Mouse (Mus musculus) MEL (cell line): Measurements from ENCODE around the gene Vwf.

Source experiments
- CHD2 ChIP-seq: IDR thresholded peaks from 2 replicates; pipeline ENCODE4 v1.6.1; 2011; ENCODE audit warnings: low read length, improper control_type of control experiment
- CTCF ChIP-seq, 3 experiments: IDR thresholded peaks in 2 of 3; conservative IDR thresholded peaks in 1 of 3; 2 replicates each; pipeline ENCODE4 v1.5.1; 2011 to 2012; ENCODE audit warnings: low read length in 3 of 3, low read depth in 2 of 3, mild to moderate bottlenecking in 2 of 3, improper control_type of control experiment in 1 of 3, inconsistent platforms in 1 of 3, mixed read lengths in 1 of 3, moderate library complexity in 1 of 3; ENCODE audit not compliant: control insufficient read depth in 1 of 3, insufficient read depth in 1 of 3, poor library complexity in 1 of 3, severe bottlenecking in 1 of 3
- EP300 ChIP-seq, 2 experiments: IDR thresholded peaks; 2 replicates each; pipeline ENCODE4 v1.6.1; 2011; ENCODE audit warnings: improper control_type of control experiment in 2 of 2, low read length in 2 of 2, low read depth in 1 of 2, mild to moderate bottlenecking in 1 of 2
- ETS1 ChIP-seq: IDR thresholded peaks from 2 replicates; pipeline ENCODE4 v1.6.1; 2012; ENCODE audit warnings: low read depth, mild to moderate bottlenecking, inconsistent platforms, low read length, improper control_type of control experiment, moderate library complexity
- HCFC1 ChIP-seq: IDR thresholded peaks from 2 replicates; pipeline ENCODE4 v1.6.1; 2012; ENCODE audit warnings: low read depth, mild to moderate bottlenecking, inconsistent platforms, low read length, improper control_type of control experiment, moderate library complexity
- JUND ChIP-seq: IDR thresholded peaks from 2 replicates; pipeline ENCODE4 v1.6.1; 2011; ENCODE audit warnings: low read depth, mild to moderate bottlenecking, improper control_type of control experiment, low read length
- MAFK ChIP-seq: IDR thresholded peaks from 2 replicates; pipeline ENCODE4 v1.6.1; 2011; ENCODE audit warnings: low read depth, mild to moderate bottlenecking, low read length, improper control_type of control experiment, borderline replicate concordance
- MAZ ChIP-seq: IDR thresholded peaks from 2 replicates; pipeline ENCODE4 v1.6.1; 2012; ENCODE audit warnings: low read depth, mild to moderate bottlenecking, inconsistent platforms, low read length, improper control_type of control experiment
- POLR2A ChIP-seq, 2 experiments: IDR thresholded peaks; 2 replicates each; pipeline ENCODE4 v1.6.1; 2011 to 2012; ENCODE audit warnings: low read length in 2 of 2, mild to moderate bottlenecking in 2 of 2, control low read depth in 1 of 2, improper control_type of control experiment in 1 of 2, low read depth in 1 of 2, moderate library complexity in 1 of 2; ENCODE audit not compliant: control insufficient read depth in 1 of 2, insufficient read depth in 1 of 2, poor library complexity in 1 of 2
- POLR2AphosphoS5 ChIP-seq: IDR thresholded peaks from 2 replicates; pipeline ENCODE4 v1.6.1; 2012; ENCODE audit warnings: low read depth, borderline replicate concordance, mild to moderate bottlenecking, inconsistent platforms, low read length, moderate library complexity, mixed read lengths
- TAL1 ChIP-seq: IDR thresholded peaks from 2 replicates; pipeline ENCODE4 v1.6.1; 2012; ENCODE audit warnings: mild to moderate bottlenecking, inconsistent platforms, low read length, moderate library complexity, mixed read lengths
- ZKSCAN1 ChIP-seq: IDR thresholded peaks from 2 replicates; pipeline ENCODE4 v1.6.1; 2012; ENCODE audit warnings: low read depth, mild to moderate bottlenecking, inconsistent platforms, low read length, improper control_type of control experiment, moderate library complexity

DNA sequence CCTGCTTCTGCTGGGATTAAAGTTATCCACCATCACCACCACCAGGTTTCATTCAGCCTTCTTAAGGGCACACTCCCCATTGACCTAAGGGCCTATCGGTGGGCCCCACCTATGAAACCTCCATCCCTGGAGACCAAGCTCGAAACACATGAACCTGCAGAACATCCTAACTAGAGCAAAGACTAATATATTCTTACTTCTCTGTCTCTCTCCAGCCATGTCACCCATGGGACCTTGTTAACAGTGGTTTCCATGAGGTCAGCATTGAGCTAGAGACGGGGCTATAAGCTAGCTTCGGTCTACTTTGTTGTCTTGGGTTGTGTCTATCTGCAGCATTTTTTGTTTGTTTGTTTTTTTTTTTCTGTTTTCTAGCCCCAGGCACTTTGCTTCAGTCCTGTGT, 40.1 kb upstream of the Vwf start:
- TF ChIP-seq POLR2A (IDR thresholded peaks at IDR 0.05; ENCODE audit: control insufficient read depth in 1 of 2, insufficient read depth in 1 of 2, low read depth in 1 of 2, low read length in 2 of 2, poor library complexity in 1 of 2) (no peak), HCFC1 (no peak), TAL1 (no peak), EP300 (IDR thresholded peaks at IDR 0.05; ENCODE audit: low read depth in 1 of 2, low read length in 2 of 2) (no peak), ETS1 (no peak), CTCF (IDR thresholded peaks at IDR 0.05 in 2 of 3, conservative IDR thresholded peaks at IDR 0.05 in 1 of 3; ENCODE audit: control insufficient read depth in 1 of 3, insufficient read depth in 1 of 3, low read depth in 2 of 3, low read length in 3 of 3, poor library complexity in 1 of 3, severe bottlenecking in 1 of 3) (no peak), JUND (no peak), MAFK (no peak), CHD2 (no peak), MAZ (no peak), POLR2AphosphoS5 (no peak), ZKSCAN1 (no peak)
